Mouse (Mus musculus) neural tube, embryonic 13.5 days (tissue): ENCODE data around the gene Ube2o. TPM values are rescaled to one million over a fixed set of nuclear protein-coding genes. Genes with fewer than 3 reads are reported as not detected.
"Not testable (repeated sequence)": the region's sequence is repeated elsewhere in the genome, so short reads cannot be mapped to it uniquely, and the experiment has no call there.

Experiments
- ATAC-seq: fragments of 200-750 bp; cut with Nextera tagmentation; 2 replicates; pipeline ENCODE4 v1.8.0; 2017; ENCODE audit warnings: low read depth, mild to moderate bottlenecking, moderate TSS enrichment, moderate library complexity
- H3K27ac ChIP-seq: fragments of 300-500 bp; sonication (generic); replicated peaks from 2 replicates; pipeline ENCODE4 v1.5.1; 2015; ENCODE audit warnings: moderate library complexity, mild to moderate bottlenecking, inconsistent platforms
- H3K27me3 ChIP-seq: fragments of 300-500 bp; sonication (generic); 2 replicates; pipeline ENCODE4 v1.6.1; 2015; ENCODE audit warnings: mild to moderate bottlenecking, inconsistent platforms
- H3K36me3 ChIP-seq: fragments of 300-500 bp; sonication (generic); 2 replicates; pipeline ENCODE4 v1.6.1; 2015; ENCODE audit warnings: mild to moderate bottlenecking, inconsistent platforms
- H3K4me1 ChIP-seq: fragments of 300-500 bp; sonication (generic); replicated peaks from 2 replicates; pipeline ENCODE4 v1.6.1; 2015; ENCODE audit warnings: inconsistent platforms
- H3K4me2 ChIP-seq: fragments of 300-500 bp; sonication (generic); 2 replicates; pipeline ENCODE4 v1.6.1; 2015; ENCODE audit warnings: inconsistent platforms, mild to moderate bottlenecking, moderate library complexity
- H3K4me3 ChIP-seq: fragments of 300-500 bp; sonication (generic); 2 replicates; pipeline ENCODE4 v1.5.1; 2015; ENCODE audit warnings: mild to moderate bottlenecking, inconsistent platforms
- H3K9ac ChIP-seq: fragments of 300-500 bp; sonication (generic); 2 replicates; pipeline ENCODE4 v1.6.1; 2015; ENCODE audit warnings: moderate library complexity, mild to moderate bottlenecking, inconsistent platforms
- H3K9me3 ChIP-seq: fragments of 300-500 bp; sonication (generic); 2 replicates; pipeline ENCODE4 v1.6.1; 2016; ENCODE audit warnings: inconsistent platforms
- whole genome bisulfite sequencing: fragments of 180-500 bp; shearing (Covaris S2); methylation state at CpG from one replicate; pipeline ENCODE4 v1.1.7; 2015; 5-methylcytosine and 5-hydroxymethylcytosine counted together
- polyA plus RNA-seq: library from polyadenylated mRNA; unstranded; fragments of >200 nt; fragmentation: Nextera tagmentation; extraction: Ambion mirVana; gene quantifications from 2 replicates; pipeline ENCODE4 v1.2.1, GENCODE M21; 2015

The Ube2o gene
- polyA plus RNA-seq, 1 experiment from 2014 or later = 24.6 TPM

DNA sequence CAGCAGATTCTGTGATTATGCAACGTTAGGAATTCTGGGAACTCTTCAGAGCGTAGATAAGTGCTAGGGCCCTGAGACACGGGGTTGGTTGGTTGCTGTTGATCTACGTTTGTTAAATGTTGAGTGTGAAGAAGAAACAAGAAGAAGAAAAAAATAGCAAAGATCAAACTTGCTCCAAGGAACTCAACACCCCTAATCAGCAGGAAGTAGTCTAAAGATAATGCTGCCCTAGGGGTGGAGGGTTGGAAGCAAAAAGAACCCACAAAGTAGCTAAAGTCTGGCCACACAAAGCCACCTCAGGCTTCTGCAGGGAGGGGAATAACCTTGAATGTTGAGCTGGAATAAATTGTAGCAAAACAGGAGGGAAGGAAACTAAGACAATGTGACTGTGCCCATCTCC lies 83.9 kb downstream of the Ube2o start:
- peaks cover 27% of the 10 kb centered on the region for H3K4me1 ChIP-seq
- ATAC-seq = no peak
- no peak overlapping the region for H3K9ac ChIP-seq
- H3K9me3 ChIP-seq = no peaks in the 10 kb centered on the region
- H3K4me3 ChIP-seq = no peak overlapping the region
- no peak overlapping the region for H3K4me2 ChIP-seq
- H3K27me3 ChIP-seq = no peaks in the 10 kb centered on the region
- no peak overlapping the region for H3K27ac ChIP-seq
- H3K36me3 ChIP-seq = no peaks in the 10 kb centered on the region
- WGBS = 93% methylated on average over 4 of the region's 4 CpGs

DNA sequence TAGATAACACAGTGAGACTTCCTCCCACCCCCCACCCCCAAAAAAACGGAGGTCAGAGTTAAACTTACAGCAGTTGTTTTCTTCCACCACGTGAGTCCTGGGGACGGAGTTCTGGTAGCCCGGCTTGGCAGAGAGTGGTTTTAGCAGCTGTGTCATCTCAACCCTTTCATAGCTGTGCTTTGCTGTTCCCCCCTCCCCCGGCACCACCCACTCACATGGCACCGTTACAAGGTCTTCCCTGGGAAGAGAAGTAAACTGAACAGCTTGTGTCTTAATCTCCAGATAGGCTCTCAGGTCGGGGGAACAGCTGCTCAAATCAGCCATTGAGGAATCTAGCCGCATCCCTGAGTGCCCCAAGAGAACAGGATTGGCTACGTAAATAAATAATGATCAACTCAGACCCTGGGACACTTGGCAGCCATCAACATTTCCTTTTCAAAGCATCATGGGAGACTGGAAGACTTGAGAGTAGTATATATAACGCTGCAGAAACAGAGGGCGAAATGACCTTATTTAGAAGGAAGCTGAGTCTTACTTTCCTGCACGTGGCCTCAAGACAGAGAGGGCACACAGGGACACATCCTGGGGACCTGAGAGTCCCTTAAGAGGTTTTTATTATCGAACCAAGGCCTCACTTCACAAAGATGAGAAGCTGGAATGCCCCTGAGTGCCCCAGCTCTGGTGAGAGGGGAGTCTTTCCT lies 86.6 kb downstream of the Ube2o start:
- WGBS = 38% methylated on average over 13 of the region's 13 CpGs
- H3K4me3 ChIP-seq = no peak overlapping the region
- no peak overlapping the region for H3K9ac ChIP-seq
- peaks cover 29% of the 10 kb centered on the region for H3K4me1 ChIP-seq
- peak overlapping the region; percentile 70 for H3K27ac ChIP-seq
- H3K4me2 ChIP-seq = no peak overlapping the region
- H3K36me3 ChIP-seq = no peaks in the 10 kb centered on the region
- ATAC-seq = no peak
- H3K9me3 ChIP-seq = no peaks in the 10 kb centered on the region
- H3K27me3 ChIP-seq = no peaks in the 10 kb centered on the region

DNA sequence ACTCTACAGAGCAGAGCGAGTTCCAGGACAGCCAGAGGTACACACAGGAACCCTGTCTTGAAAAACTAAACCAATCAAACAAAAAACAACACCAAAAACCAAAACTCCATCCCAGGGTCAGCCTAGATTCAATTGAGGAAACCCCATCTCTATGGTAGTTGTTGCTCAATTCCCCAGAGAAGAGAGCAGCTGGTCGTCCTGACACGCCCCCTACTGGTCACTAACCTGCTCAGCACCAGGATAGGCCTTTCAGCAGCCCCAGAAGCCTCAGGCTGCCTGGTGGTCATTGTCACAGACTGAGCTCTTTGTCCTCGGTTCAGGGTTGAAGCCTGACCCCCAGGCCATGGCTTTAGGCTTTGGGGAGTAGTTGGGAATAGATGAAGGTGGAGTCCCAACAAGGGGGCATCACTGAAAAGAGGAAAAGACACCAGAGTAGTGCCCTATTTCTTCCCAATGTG lies 87.4 kb downstream of the Ube2o start, which contains the start of gene Prpsap1:
Gene Prpsap1 (minus strand): TSS at position 408 of the 458 bp plus-strand sequence.
- peaks cover 37% of the 10 kb centered on the region for H3K4me1 ChIP-seq
- H3K9me3 ChIP-seq = no peaks in the 10 kb centered on the region
- peak within 1 kb of the TSS; percentile 70 for H3K27ac ChIP-seq
- WGBS = 26% methylated on average over 4 of the region's 4 CpGs
- H3K36me3 ChIP-seq = no peaks in the 10 kb centered on the region
- no peak within 1 kb of the TSS for H3K4me3 ChIP-seq
- H3K27me3 ChIP-seq = no peaks in the 10 kb centered on the region
- H3K4me2 ChIP-seq = no peak within 1 kb of the TSS
- no peak for ATAC-seq
- no peak within 1 kb of the TSS for H3K9ac ChIP-seq

DNA sequence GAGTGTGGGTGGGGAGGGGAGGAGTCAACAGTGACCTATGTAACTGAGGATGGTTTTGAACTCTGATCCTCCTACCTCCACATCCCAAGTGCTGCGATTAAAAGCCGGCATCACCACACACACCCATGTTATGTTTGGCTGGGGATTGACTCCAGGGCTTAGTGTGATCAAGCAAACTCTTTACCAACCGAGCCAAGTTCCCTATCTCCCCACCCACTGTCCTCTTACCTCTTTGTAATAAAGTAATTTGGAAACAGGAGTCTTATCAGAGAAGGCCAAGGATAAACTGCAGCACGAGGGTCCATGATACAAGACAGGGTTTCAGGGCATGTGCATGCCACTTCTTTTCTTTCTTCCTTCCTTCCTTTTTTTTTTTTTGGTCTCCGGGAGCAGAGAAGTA lies 88.1 kb downstream of the Ube2o start:
- H3K27me3 ChIP-seq = no peaks in the 10 kb centered on the region
- H3K36me3 ChIP-seq = no peaks in the 10 kb centered on the region; the same call in 1 of the 2 replicates
- H3K4me3 ChIP-seq = no peak overlapping the region
- no peak overlapping the region for H3K27ac ChIP-seq
- H3K4me2 ChIP-seq = no peak overlapping the region
- no peaks in the 10 kb centered on the region for H3K9me3 ChIP-seq
- peaks cover 36% of the 10 kb centered on the region for H3K4me1 ChIP-seq
- H3K9ac ChIP-seq = no peak overlapping the region
- 81% methylated on average over 5 of the region's 5 CpGs for WGBS
- ATAC-seq = no peak

DNA sequence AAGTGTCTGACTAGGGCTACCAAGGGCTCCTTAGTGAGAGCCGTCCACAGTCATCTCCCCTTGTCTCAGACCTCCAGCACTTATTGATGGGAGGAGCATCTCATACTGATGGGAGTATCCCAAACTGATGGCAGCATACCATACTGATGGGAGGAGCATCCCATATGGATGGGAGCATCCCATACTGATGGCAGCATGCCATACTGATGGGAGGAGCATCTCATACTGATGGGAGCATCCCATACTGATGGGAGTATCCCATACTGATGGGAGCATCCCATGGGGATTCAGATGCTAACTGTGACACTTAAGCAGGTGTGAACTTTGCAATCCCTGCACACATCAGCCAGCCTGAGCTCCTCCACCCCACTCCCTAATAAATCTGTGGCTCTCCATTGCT lies 88.7 kb downstream of the Ube2o start:
- ATAC-seq, H3K4me3 ChIP-seq, H3K36me3 ChIP-seq, H3K9me3 ChIP-seq, H3K9ac ChIP-seq, H3K27ac ChIP-seq, H3K4me2 ChIP-seq, H3K27me3 ChIP-seq: not testable (repeated sequence)
- peaks cover 36% of the 10 kb centered on the region for H3K4me1 ChIP-seq
- 73% methylated on average over 1 of the region's 1 CpGs for WGBS

DNA sequence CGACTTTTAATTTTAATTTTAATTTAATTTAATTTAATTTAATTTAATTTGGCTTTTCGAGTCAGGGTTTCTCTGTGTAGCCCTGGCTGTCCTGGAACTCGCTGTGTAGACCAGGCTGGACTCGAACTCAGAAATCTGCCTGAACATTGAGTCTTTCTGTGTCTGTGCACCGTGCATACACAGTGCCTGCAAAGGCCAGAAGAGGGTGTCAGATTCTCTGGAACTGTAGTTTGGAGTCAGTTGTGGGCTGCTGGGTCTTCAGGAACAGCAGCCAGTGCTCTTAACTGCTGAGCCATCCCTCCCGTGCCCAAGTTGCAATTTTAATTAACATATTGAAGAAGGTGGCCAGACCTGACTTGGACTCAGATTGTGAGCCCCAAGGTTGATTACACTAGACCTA lies 89.9 kb downstream of the Ube2o start:
- Histone ChIP-seq H3K9ac (no peak overlapping the region), H3K4me1 (peaks cover 36% of the 10 kb centered on the region), H3K36me3 (peaks cover 18% of the 10 kb centered on the region), H3K4me3 (0 out of 2 replicates have a peak overlapping the region, but pooled peaks have one; percentile 95), H3K27me3 (no peaks in the 10 kb centered on the region), H3K9me3 (no peaks in the 10 kb centered on the region), H3K27ac (no peak overlapping the region), H3K4me2 (no peak overlapping the region; the same call in 1 of the 2 replicates)
- no peak for ATAC-seq
- 71% methylated on average over 6 of the region's 6 CpGs for WGBS

DNA sequence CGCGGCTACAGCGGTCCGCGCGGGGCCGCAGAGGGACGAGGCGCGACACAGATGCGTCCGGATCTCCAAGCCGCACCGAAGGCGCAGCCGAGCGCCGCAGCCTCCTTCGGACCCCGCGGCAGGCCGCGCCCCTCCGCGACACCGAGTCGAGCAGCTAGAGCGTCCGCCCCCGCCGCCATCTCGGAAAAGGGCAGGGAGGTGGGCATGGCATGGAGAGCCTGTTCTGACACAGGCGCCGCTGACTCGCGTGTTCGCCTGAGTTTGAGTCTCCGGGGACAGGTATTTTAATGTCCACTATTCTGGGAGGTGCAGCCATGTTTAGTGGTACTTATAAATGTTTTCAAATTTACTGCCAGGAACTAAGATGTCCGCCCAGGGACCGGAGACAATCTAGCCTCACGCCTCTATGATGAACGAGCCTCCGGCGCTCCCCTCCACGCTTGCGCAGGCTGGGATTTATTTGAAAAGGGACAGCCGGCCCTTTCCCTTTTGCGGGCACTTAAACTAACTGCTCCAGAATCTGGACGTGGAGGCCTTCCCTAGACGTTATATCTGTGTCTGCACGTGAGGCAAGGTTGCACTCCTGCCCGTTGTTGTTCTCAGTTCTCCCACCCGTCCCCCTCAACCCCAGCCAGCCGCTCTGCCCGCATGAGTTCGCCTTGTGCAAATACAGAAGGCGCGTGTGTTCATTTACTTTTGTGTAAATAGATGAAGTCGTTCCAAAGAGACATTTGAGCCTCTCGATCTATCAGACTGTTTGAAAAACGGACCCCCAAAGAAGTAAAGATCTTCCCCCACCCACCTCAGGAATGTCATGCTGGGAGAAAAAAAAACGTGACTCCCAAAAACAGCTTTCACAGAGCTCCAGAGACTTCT lies 90.8 kb downstream of the Ube2o start:
- Histone ChIP-seq H3K9ac (peak overlapping the region; percentile 84), H3K4me3 (peak overlapping the region; percentile 95), H3K4me2 (peak overlapping the region; percentile 78), H3K27me3 (no peaks in the 10 kb centered on the region), H3K9me3 (no peaks in the 10 kb centered on the region), H3K36me3 (peaks cover 27% of the 10 kb centered on the region), H3K27ac (peak overlapping the region; percentile 87), H3K4me1 (peaks cover 36% of the 10 kb centered on the region)
- WGBS = under 1% methylated on average over 60 of the region's 62 CpGs
- peak; percentile 90 for ATAC-seq

DNA sequence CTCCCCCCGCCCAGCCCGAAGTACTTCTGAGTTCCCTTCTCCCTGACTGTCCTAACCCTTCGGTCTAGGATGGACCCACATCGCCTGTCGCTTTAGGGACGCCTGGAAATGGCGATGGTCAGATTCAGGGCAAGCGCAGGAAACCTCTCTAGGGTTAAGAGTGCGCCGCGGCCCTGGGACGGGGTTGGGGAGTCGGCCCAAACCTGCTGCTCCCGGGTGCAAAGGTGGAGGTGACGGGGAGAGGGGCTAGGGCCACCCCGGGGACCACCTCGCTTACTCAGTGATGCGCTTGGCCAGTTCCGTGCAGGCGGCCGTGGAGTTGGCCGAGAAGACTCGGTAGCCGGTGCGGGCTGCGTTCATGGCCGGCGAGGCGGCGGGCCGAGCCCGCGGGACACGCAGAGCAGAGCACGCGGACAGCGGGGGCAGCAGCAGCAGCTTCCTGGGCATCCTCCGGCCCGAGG lies 91.4 kb downstream of the Ube2o start:
- Histone ChIP-seq H3K36me3 (peaks cover 34% of the 10 kb centered on the region), H3K9me3 (no peaks in the 10 kb centered on the region), H3K27ac (peak overlapping the region; percentile 87), H3K27me3 (no peaks in the 10 kb centered on the region), H3K4me1 (peaks cover 33% of the 10 kb centered on the region), H3K4me2 (peak overlapping the region; percentile 78), H3K4me3 (peak overlapping the region; percentile 95), H3K9ac (peak overlapping the region; percentile 84)
- ATAC-seq = peak; percentile 68
- under 1% methylated on average over 39 of the region's 39 CpGs for WGBS

DNA sequence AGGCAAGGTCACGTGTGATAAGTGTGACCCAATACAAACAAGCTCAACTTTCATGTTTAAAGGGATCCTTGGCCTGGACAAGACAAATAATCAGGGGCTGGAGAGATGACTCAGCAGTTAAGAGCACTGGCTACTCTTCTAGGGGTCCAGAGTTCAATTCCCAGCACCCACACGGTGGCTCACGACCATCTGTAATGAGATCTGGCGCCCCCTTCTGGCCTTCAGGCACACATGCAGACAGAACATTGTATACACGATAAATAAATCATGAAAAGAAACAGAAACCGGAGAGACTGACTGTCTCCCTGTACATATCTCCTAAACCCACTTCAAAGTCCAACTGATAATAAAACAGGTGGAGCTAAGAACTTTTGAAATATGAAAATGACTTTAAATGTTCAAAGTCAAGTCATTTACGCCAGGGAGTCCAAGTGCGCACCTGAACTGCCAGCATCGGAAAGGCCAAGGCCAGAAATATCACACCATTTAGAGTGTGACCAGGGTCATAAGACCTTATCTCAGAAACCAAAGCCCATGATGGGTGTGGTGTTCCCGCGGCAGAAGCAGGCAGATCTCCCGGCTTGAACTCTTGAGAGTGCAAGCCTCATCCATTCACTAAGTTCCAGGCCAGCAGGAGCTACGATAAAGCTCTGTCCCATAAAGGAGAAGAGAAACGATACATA lies 92.4 kb downstream of the Ube2o start:
- Histone ChIP-seq H3K27me3 (no peaks in the 10 kb centered on the region), H3K4me3 (peak overlapping the region; percentile 95), H3K4me2 (peak overlapping the region; percentile 78), H3K4me1 (peaks cover 23% of the 10 kb centered on the region), H3K36me3 (peaks cover 43% of the 10 kb centered on the region), H3K9ac (peak overlapping the region; percentile 84), H3K27ac (peak overlapping the region; percentile 87; the same call in 1 of the 2 replicates), H3K9me3 (no peaks in the 10 kb centered on the region)
- WGBS = 75% methylated on average over 14 of the region's 14 CpGs
- no peak for ATAC-seq

DNA sequence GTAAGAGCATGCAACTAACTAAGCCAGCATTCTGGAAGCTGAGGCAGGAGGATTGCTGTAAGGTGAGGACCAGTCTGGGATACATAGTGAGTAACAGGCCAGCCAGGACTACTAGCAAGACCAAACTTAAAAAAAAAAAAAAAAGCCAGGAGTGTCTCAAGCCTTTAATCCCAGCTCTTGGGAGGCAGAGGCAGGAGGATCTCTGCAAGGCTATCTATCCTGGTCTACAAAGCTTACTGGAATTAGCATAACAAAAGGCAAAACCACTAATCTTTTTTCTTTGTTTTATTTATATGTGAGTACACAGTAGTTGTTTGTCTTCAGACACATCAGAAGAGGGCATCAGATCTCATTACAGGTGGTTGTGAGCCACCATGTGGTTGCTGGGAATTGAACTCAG lies 93.0 kb downstream of the Ube2o start:
- Histone ChIP-seq H3K36me3 (peaks cover 50% of the 10 kb centered on the region), H3K27me3 (no peaks in the 10 kb centered on the region), H3K27ac (no peak overlapping the region), H3K9me3 (no peaks in the 10 kb centered on the region), H3K4me1 (peaks cover 17% of the 10 kb centered on the region), H3K4me3 (peak overlapping the region; percentile 95; the same call in 1 of the 2 replicates), H3K4me2 (no peak overlapping the region), H3K9ac (no peak overlapping the region)
- ATAC-seq = no peak
